Mouse (Mus musculus): ENCODE results near the gene Rtn1. TPM values are rescaled to one million over a fixed set of nuclear protein-coding genes. Genes with fewer than 3 reads are reported as not detected.

Gene Rtn1
- total RNA-seq, 2 experiments from 2014 or later: 1,472 to 1,555 TPM

DNA sequence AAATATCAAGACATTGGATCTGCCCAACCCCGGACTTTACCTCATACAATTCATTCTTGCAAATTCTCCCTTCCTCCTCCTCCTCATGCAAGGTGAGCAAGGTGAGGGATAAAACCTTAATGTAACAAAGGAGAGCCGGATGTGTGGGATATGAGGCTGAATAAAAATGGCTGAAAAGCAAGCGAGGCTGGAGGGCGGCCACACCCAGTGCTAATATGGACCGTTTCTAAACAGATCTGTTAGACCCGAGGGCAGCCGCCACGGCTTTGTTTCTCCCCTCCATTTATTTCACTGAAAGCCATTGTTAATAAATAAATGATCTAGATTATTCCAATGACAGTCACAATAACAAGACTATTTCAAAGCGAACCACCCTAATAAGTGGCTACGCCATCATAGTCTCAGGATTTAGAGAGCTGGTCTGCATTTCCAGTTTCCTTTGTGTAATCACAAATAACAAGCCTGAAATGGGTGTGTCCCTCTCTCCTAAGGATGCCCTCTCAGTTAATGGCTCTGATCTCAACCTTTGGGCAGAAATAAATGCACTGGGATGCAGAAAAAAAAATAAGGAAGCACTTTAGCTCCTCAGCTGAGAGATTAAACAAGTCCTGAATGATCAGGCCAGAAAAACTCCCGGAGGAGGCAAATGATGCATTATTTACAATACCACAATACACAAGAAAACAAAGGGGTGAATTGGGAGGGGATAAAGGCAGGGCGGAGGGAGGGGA, 173.1 kb downstream of the Rtn1 start:
- no peak for DNase-seq (ENCODE audit: extremely low spot score in 1 of 2, low spot score in 1 of 2)

DNA sequence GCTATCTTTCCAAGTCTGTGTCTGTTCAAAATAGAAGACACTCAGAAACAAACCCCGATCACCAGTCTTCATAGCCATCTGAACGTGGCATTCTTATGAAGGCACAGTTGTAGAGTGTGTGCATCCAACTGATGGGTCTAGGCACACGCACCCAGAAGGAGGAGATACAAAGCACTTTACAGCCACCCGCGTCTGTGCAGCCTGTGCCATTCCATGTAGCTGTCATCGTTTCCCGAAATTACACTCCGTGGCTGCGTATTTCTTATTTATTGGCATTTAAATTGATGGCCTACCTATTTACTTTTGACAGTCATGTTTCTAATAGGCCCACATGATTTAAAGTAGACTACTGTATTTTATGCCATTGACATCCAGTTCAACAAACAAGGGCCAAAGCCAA, 173.9 kb downstream of the Rtn1 start:
- no peak for DNase-seq (ENCODE audit: extremely low spot score in 1 of 2, low spot score in 1 of 2)

- DNase-seq (ENCODE audit: extremely low spot score in 1 of 2, low spot score in 1 of 2): no peak
Measured at GRCm38 (mm10) chr12:72234151-72234550, 174.7 kb downstream of the Rtn1 start.

- no peak for DNase-seq (ENCODE audit: extremely low spot score in 1 of 2, low spot score in 1 of 2)
Measured at GRCm38 (mm10) chr12:72232826-72233790, 175.7 kb downstream of the Rtn1 start.

GRCm38 (mm10) chr12:72232176-72232575, 176.7 kb downstream of the Rtn1 start:
- no peak for DNase-seq (ENCODE audit: extremely low spot score in 1 of 2, low spot score in 1 of 2)

DNA sequence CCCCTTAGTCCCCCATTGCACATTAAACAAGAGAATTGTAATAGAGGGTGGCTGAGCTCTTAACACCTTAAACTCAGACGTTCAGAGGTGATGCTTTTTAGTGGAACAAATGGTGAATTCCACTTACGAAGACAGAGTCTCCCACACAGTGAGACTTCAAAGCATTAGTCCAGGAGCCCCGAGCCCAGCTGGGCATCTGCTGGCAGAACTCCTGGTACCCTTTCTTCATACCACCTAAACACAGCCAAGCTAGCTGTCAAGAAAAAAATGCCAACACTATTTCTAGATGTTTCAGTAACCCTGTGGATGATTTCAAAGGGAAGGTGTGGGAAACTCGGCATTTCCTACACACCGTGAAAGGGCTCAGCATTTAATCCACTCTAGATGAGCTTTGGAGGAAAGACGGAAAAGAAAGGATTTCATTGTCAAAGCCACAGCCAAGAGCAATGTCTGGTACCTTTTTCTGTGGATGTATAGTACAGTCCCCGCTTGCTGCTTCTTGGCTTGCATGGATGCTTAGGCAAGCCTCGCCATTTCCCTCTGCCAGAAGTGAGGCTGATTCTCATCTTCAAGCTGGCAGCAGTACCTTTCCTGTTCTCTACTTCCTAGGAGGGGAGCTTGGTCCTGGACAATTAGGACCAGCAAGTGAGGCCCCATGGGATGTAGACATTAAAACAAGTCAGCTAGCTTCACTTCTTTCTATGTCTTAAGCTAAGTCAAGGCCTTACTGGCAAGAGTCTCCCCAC, 179.2 kb downstream of the Rtn1 start:
- no peak for DNase-seq (ENCODE audit: extremely low spot score in 1 of 2, low spot score in 1 of 2)

- no peak for DNase-seq (ENCODE audit: extremely low spot score in 1 of 2, low spot score in 1 of 2)
Measured at GRCm38 (mm10) chr12:72227731-72228130, 181.1 kb downstream of the Rtn1 start.

- no peak for DNase-seq (ENCODE audit: extremely low spot score in 1 of 2, low spot score in 1 of 2)
Measured at GRCm38 (mm10) chr12:72225371-72225770, 183.5 kb downstream of the Rtn1 start.

GRCm38 (mm10) chr12:72223557-72224102, 185.2 kb downstream of the Rtn1 start:
- DNase-seq (ENCODE audit: extremely low spot score in 1 of 2, low spot score in 1 of 2): no peak

- no peak for DNase-seq (ENCODE audit: extremely low spot score in 1 of 2, low spot score in 1 of 2)
Measured at GRCm38 (mm10) chr12:72213554-72213953, 195.3 kb downstream of the Rtn1 start.

- no peak for DNase-seq (ENCODE audit: extremely low spot score in 1 of 2, low spot score in 1 of 2)
Measured at GRCm38 (mm10) chr12:72200828-72201227, 208.0 kb downstream of the Rtn1 start.

DNA sequence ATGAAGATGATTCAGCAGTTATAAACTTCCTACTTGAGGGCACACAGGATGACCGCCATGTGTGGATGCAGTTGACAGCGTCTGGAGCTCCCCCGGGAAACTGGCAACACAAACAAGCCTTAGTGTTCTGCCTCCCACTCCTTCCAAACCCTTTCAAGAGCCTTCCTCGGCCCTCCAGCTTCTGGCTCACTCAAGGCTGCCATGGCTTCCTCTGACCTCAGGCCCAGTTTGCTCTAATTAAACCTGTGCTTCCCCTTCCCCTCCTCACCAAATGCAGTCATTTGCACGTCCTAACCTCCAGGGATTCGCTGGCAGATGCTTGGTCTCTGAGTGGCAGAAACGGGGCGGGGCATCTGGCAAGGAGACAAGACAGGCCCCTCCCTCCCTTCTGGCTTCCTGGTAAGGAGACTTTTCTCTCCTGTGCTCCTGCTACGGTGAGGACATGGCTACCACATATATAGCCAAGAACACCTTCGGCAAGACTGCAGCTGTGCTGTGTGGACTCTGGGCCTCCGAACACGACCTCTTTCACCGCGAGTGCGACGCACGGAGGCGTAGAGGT, 210.8 kb downstream of the Rtn1 start:
- DNase-seq (ENCODE audit: extremely low spot score in 1 of 2, low spot score in 1 of 2): no peak

GRCm38 (mm10) chr12:72197434-72197833, 211.4 kb downstream of the Rtn1 start:
- DNase-seq (ENCODE audit: extremely low spot score in 1 of 2, low spot score in 1 of 2): no peak

DNA sequence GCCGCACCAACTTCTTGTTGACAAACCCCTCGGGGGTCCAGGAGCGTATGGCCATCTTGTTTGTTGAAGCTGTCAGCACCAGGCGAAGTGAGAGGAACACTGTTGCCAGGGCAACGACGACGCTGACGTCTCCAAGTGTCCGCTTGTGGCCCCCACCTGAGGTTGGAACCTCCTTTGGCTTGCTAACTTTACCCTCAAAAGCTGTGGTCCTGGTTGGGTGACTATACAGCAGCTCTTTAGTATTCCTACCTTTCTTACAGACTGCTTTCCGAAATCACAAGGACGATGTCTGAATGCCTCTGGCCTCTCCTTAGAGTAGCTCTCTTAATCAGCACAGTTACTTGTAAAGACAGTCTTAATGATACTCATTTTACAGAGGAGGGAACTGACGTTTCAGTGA, 223.9 kb downstream of the Rtn1 start, which contains the start of gene Ccdc175:
Gene Ccdc175 (minus strand): TSS at position 101 of the 400 bp plus-strand sequence.
- no peak for DNase-seq (ENCODE audit: extremely low spot score in 1 of 2, low spot score in 1 of 2)

GRCm38 (mm10) chr12:72179561-72179960, 229.3 kb downstream of the Rtn1 start:
- DNase-seq (ENCODE audit: extremely low spot score in 1 of 2, low spot score in 1 of 2): no peak

DNA sequence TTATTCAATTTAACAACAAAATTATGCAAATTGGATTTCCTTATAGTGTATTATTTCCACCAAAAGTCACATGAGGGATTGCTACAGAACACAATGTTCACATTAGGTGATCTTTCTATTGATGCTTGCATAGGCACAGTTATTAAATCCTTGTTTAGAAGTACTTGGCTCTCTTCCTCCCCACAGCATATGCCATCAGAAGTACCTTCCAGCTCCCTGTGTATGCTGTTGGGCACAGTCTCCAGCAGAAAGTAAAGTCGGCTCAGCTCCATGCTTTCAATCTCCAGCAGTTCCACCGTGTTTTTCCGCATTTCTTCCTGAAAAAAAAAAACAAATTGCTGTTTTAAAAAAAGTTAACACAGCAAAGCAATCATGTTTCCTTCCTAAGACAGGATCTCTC, 230.5 kb downstream of the Rtn1 start:
- DNase-seq (ENCODE audit: extremely low spot score in 1 of 2, low spot score in 1 of 2): no peak

All from layer of hippocampus, postnatal 25 days (tissue).